Mouse (Mus musculus) layer of hippocampus, postnatal 14 days (tissue): ENCODE measurements around the gene Triobp. TPM values are rescaled to one million over a fixed set of nuclear protein-coding genes. Genes with fewer than 3 reads are reported as not detected.
"Not testable (repeated sequence)": the region's sequence is repeated elsewhere in the genome, so short reads cannot be mapped to it uniquely, and the experiment has no call there.

Experiments
- DNase-seq, 2 experiments: peaks; one replicate each; pipeline ENCODE4 v3.0.0; 2021 to 2022; ENCODE audit warnings: low spot score in 2 of 2, mixed read lengths in 1 of 2
- total RNA-seq, 2 experiments: library from RNA; stranded (reverse); gene quantifications; 2 replicates each; pipeline ENCODE4 v1.2.3; 2021

Triobp gene
- total RNA-seq, 2 experiments from 2014 or later, result 19.3 to 21.1 TPM

DNA sequence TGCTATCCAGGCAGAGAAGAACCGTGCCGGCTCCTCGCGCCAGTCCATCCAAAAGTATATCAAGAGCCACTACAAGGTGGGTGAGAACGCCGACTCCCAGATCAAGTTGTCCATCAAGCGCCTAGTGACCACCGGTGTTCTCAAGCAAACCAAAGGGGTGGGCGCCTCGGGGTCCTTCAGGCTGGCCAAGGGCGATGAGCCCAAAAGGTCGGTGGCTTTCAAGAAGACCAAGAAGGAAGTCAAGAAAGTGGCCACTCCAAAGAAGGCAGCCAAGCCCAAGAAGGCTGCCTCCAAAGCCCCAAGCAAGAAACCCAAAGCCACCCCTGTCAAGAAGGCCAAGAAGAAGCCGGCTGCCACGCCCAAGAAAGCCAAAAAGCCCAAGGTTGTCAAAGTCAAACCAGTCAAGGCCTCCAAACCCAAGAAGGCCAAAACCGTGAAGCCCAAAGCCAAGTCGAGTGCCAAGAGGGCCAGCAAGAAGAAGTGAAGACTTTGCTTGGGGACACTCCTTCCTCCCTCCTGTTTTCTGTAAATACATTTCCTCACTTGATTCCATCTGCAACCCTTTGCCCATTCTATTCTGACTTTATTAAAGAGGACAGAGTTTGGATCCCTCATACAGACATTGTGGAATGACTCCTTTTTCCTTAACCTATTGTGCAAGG is 81.4 kb downstream of the Triobp start:
- DNase-seq, result no peak

DNA sequence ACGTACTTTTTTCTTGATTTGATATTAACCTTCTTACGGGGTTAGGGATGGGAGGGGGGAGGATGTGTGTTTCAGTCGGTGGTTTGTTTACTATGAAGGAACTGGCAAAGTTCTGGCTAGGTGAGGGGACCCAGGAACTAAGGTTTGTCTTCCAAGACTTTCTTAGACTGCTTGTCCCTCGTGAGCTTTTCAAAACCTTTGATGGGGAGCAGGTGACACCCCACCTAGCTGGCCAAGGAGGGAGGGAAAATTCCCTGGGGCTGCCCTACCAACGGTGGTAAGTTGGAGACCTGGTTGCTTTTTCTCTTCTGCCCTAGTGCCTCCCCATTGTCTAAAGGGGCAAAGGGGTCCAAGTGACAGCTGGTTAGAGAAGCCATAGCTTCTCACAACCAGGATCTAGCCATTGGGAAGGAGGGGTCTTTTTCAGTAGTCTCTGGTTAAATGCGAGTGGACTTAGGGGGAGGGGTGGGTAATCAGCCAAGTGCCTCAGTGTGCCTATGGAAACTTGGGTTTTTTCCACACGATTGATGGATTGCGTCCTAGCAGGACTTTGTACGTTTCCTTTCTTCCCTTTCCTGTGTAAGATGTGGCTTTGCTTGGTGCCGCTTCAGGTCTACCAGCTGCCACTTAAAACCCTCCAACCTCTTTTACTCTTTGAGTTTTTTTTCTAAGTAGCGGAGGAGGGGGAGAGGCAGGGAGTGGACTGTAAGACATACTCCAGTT is 82.2 kb downstream of the Triobp start:
- DNase-seq, result no peak

DNA sequence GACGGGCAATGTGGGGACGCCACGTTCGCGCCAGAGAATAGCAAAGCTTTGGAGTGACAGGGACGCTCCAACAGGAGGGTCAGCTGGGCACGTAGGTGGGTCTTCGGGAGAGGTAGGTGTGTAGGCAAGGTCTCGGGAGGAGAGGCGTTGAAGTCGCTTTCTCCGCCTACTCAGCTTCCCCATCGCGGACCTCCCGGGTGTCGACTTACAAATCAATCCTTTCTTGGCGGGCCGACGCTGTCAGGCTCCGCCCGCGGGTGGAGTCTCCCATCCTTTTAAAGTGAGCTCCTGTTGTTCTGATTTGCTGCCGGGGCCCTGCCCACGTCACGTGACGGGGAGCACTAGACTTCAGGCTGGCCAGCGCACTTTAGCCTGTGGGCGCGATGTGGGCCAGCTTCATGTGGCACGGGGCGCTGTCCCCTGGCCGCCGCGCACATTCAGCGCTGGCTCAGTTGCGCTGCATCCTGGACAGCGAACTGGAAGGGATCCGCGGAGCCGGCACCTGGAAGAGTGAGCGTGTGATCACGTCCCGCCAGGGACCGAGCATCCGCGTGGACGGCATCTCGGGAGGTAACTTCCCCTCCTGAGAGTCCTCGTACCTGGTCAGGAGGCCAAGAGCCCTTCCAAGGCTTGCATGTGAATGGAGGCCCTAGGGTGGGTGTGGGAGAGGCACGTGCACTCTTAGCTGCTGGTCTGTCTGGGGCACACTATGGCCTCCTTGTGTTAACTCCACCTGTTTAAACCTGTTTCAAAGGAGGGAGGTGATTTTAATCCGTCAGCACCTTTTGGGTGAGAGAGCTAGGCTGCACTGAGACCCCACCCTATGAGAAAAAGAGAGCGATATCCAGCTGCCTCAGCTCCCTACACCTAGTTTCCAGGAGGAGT is 83.3 kb downstream of the Triobp start:
- peak; percentile 78 to 89 for DNase-seq

DNA sequence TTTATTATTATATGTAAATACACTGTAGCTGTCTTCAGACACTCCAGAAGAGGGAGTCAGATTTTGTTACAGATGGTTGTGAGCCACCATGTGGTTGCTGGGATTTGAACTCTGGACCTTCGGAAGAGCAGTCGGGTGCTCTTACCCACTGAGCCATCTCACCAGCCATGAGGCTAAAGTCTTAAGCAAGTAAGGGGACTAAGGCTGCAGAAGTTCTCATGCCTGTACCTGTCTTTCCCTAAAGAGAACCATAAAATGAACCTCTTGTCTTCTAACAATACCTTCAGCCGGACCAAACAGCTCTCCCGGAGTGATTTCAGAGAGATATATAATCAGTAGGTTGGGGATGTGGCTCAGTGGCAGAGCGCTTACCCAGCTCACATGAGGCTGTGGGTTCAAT is 84.4 kb downstream of the Triobp start:
- DNase-seq, result not testable (repeated sequence)

DNA sequence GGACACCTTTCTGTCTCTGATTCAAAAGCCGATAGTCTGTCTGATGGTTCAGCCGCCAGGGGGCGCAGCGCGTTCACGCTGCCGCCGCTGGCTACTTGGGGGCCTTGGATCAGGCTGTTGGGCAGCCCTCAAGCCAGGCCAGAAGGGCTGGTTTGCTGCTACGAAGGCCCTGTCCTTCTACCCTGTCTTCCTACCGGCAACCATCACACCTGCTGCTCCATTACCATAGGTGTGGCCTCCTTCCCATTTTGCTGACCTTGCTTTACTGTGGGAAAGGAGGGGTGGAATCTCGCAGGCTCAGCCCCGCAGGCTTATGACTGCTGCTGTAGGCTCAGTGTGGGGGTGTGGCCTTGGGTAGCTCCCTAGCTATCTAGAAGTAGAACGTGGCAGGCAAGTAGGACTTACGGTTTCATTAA is 90.4 kb downstream of the Triobp start:
- DNase-seq, result no peak

DNA sequence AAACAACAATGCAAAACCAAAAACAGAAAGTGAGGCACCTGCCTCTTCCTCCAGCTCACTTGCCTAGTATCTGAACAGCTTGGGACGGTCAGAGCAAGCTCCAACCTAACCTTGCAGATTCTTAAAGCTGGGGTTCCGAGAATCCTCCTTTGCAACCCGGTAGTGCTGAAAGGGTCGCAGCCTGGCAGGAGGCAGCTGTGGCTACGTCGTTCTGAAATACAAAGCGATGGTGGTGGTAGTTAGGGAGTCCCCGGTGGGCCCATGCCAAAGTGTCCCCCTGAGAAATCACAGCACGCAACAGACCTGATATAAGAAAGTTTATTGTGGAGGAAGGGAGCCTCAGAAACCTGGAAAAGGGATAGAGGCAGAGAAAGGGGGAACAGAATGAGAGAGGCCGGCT is 90.8 kb downstream of the Triobp start:
- no peak for DNase-seq

DNA sequence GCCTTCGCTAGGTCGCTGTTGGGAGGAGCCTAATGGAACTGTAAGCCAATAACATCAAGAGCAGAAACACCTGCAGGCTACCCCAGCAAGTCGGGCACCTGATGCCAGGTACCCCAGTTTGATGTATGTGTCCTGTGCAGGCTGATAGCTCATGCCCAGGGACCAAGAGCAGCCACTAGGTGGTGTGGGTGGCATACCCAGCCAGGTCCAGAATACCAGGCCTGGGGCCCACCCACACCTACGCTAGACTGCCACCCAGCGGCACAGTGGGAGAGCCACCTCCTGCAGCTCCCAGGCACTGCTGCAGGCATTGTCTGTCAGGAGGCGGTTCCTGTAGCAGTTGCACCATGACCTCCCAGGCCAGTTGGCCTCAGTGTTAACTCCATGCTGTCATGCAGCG is 91.3 kb downstream of the Triobp start:
- DNase-seq, result peak in 1 of 2 experiments; percentile 58

DNA sequence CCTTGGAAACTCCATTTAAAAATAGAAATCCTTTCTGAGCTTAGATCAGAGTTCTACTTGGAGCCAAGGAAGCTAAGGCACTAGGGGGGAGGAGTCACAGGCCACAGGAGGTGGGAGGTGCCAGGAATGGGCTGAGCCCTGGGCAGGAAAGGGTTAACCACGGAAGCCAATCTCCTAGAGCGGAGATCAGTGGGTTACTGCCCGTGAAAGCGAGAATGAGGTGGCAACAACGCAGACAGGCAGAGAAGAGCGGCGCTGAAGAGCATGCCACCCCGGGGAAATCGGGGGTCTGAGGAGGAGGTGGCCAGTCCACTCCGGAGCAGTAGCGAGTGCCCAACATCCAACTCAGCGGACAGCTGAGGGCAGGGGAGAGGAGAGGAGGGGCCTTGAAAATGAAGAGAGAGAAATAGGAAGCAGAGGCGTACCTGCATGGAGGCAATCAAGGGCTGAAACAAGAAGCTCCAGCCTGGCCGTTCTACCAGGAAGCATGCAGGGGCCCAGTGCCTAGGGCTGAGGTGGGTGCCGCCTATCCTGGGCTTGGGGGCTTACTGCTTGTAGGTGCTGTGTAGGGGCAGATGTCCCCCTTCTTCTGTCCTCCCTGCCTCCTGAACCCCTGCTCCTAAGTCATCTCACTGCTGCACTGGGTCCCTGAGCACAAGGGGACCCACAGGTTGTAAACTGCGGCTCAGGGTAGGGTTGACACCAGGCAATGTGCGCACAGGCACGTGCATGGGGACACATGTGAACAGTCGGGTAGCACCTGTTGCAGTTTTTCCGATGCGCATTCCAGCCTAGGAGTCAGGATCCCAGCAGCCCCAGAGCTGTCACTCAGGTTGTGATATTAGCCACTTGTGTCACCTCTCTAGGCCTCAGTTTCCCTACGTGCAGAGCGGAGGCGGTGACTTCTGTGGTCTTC is 93.2 kb downstream of the Triobp start:
- DNase-seq, result no peak

DNA sequence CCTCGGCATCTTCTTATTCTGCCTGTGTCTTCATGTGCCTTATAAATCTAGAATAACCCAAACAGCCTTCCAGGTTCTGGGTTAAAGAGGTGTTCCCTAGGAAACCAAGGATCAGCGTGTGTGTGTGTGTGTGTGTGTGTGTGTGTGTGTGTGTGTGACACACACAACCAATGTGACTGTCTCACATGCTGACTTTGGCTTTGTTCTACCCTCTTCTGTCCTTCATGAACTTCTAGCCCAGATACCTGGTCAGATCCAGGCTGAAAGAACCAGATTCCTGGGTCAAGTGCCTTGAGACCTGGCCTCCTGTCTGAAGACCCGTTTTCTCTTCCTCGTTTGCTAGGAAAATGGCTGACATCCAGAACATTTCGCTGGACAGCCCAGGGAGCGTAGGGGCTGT is 94.1 kb downstream of the Triobp start, which contains the start of gene Galr3:
Galr3 (plus strand) TSS at position 301 of the 400 bp plus-strand sequence.
- DNase-seq, result no peak

DNA sequence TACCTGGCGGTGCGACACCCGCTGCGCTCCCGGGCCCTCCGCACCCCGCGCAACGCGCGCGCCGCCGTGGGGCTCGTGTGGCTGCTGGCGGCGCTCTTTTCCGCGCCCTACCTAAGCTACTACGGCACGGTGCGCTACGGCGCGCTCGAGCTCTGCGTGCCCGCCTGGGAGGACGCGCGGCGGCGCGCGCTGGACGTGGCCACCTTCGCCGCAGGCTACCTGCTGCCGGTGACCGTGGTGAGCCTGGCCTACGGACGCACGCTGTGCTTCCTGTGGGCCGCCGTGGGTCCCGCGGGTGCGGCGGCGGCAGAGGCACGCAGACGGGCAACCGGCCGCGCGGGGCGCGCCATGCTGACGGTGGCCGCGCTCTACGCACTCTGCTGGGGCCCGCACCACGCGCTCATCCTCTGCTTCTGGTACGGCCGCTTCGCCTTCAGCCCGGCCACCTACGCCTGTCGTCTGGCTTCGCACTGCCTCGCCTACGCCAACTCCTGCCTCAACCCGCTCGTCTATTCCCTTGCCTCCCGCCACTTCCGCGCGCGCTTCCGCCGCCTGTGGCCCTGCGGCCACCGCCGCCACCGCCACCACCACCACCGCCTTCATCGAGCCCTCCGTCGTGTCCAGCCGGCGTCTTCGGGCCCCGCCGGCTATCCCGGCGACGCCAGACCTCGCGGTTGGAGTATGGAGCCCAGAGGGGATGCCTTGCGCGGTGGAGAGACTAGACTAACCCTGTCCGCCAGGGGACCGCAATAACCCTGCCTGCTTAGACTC is 95.4 kb downstream of the Triobp start:
- DNase-seq, result no peak

DNA sequence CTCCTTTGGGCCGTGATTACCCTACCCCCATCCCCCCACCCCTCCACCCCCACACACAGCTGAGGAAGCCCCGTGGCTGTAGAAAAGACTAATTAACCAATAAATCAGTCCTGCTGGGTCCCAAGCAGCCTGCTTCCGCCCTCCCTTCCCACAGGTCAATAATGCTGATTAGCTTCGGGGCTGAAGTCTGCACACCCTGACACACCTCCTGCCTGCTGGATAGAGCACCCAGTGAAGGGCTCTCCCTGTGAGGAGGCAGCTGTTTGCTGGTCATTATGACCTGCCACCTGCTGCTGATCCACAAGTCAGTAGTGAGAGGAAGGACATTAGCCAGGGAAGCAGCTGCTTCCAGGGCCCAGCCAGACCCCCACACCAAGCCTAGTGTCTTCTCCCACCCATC is 97.3 kb downstream of the Triobp start:
- no peak for DNase-seq

DNA sequence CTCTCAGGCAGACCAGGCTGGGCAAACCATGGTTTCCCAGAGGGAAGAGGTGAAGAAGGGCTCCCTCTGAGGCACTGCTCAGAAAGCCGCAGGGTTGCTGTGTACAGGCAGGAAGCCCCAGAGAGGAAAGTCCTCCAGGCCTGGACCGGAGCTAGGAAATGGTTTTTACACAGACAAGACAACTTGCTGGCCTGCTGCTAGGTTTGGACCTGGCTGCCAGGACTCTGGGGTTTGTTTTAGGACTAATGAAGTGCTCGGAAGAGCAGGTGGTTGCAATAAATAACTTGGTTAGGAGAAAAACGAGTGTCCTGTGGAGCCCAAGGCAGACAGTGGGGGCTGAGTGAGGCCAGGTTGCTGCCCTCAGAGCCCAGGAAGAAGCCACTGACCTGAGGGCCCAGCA is 100.7 kb downstream of the Triobp start:
- DNase-seq, result no peak

DNA sequence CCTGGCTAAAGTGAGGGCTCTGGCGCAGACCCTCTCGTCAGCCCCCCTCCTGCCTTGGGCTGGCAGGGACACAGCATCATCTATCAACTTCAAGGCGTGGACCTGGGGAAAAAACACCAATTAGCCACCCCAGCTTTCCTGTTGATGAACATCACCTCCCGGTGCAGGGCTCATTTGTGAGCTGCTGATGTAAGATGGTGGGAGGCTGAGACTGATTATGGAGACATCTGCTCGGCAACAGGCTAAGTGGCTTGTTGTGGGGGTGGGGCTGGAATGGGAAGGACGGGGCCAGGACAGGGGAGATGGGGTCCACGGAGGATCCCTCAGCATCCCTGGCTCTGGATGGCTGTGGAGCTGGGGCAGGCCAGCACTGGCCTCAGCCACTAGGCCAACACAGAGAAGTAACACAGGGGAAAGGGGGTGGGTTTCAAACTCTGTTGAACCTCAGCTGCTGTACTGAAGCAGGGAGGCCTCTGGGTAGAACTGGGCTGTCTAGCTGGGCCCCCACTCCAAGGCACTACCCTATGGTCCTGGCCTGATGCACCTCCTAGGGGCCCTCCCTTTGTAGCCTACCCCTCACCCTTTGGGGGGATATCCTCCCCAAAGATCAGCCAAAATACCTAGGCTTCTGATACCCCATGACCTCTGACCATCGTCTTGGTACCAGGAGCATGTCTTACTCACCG is 102.8 kb downstream of the Triobp start:
- DNase-seq, result no peak

DNA sequence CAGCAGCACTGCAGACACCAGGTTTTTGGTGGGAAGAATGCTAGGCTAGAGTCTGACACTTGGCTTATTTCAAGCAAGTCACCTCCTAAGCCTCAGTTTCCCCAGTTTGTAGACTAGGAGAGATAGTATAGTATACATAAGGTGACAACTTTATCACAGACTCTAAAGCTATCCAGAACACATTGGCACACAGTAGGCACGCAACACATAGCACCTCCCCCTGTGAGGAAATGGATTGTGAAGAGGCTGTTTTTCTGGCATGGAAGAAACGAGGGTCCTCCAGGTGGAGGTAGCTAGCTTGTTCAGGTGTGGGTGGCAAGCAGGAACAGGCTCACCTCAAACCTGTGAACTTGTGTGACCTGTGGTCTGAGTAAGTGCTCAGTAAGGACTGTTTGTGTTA is 103.4 kb downstream of the Triobp start:
- DNase-seq, result no peak

DNA sequence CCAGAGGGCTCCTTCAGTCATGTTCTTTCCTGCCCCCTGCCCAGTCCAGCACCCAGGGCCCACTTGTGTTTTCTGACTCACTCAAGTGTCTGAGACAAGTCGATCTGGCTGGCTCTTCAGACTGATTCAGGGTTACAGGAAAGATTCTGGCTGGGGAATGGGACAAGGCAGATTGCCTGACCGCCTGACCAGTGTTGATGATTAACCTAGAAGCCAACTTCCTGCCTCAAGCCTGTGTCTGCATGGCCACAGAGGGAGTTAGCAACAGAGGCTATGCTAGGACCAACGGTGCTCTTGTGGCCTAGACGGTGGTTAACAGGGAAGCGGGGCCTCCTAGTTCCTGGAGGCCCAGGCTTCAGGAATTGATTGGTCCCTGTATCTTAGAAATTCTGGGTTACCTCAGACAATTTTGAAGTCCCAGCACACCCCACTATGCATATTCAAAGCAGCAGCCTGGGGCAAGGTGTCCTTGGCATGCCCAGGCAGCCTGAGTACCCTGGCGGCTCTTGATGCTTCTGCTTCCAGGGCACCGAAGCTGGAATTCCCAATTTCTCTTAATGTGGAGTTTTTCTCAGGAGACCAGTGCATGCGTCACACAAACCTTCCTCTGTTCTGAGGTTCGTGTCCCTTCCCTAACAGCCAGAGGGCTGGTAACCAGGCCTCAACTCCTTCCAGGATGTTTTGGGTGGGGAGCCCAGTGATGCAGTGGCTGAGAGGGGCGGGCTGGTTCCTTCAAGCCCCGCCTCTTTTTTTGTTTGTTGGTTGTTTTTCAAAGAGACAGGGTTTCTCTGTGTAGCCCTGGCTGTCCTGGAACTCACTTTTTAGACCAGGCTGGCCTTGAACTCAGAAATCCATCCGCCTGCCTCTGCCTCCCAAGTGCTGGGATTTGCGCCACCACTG is 104.2 kb downstream of the Triobp start:
- DNase-seq, result no peak

DNA sequence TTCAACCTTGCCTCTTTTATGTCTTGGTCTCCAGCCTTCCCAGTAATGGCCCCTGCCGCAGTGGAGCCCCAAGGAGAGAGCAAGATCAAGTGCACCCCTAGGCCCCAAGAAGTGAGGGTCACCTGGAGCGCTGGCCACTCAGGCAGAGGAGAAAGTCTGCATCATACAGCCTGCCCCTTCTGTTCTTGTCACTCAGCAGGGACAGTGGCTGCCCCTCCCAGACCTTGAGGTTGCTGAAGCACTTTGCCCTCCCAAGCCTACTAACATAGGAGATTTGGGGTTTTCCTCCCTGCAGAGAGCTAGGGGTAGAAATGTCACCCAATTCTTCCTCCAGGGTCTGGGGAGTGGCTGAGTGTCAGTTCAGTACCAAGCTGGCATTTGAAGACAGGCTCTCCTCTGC is 104.8 kb downstream of the Triobp start:
- no peak for DNase-seq
